ENCODE assay signal across 8 mouse cellular contexts in the genomic region with DNA sequence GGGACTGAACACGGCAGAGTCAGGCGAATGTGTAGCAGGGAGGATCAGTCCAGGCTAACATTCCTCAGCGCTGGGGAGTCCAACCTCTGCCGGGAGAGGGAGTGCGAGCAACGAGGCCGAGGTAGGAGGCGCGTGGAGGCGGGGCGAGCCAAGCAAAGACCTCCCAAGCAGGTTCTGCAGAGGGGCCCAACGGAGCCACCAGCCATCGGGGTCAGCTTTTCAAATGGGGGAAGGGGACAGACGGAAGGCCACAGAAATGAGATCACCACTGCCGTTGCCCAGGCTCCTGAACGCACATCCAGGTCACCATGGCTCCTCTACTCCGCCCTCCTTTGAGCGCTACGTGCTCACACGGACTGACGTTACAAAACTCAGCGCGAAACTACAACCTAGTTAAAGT. TPM values are rescaled to one million over a fixed set of nuclear protein-coding genes. Genes with fewer than 3 reads are reported as not detected.
DNase-seq lines count a peak whose midpoint lies in the region; ATAC-seq lines count a peak whose summit lies in the region.

No protein-coding gene starts in this region.

- H3K4me2 ChIP-seq in hindbrain, embryonic 14.5 days (replicated peaks) = peak overlapping the region; percentile 91

- H3K27me3 ChIP-seq in hindbrain, embryonic 14.5 days (ENCODE audit: control insufficient read depth, insufficient read depth, low read length) = peaks cover 14% of the 10 kb centered on the region; the same call in 1 of the 2 replicates

- peak; percentile 62 for ATAC-seq in common myeloid progenitor, adult 5-6 weeks (replicated peaks; ENCODE audit: low read depth, poor library complexity, severe bottlenecking)
- peak; percentile 79 for ATAC-seq in hindbrain, embryonic 14.5 days (ENCODE audit: low FRiP score)

- 0% methylated on average over 23 of the region's 23 CpGs for WGBS in hindbrain, embryonic 14.5 days

- peaks cover 10% of the 10 kb centered on the region for H3K36me3 ChIP-seq in hindbrain, embryonic 14.5 days (replicated peaks; ENCODE audit: control insufficient read depth, insufficient read depth)

- H3K9ac ChIP-seq in hindbrain, embryonic 14.5 days = peak overlapping the region; percentile 56

- H3K4me1 ChIP-seq in hindbrain, embryonic 14.5 days (replicated peaks; ENCODE audit: control insufficient read depth, insufficient read depth, low read length) = peaks cover 8% of the 10 kb centered on the region

- H3K27ac ChIP-seq in hindbrain, embryonic 14.5 days = peak overlapping the region; percentile 56

- DNase-seq in adrenal gland, adult (ENCODE audit: inconsistent age in 2 of 2, low spot score in 1 of 2) = peak; percentile 85 to 94
- DNase-seq in gastrocnemius, adult 8-10 months (ENCODE audit: low spot score in 2 of 2) = peak; percentile 68 to 71
- peak; percentile 72 for DNase-seq in hindbrain, embryonic 14.5 days (ENCODE audit: low spot score)
- DNase-seq in layer of hippocampus, postnatal 36 days = peak; percentile 78 to 80
- peak; percentile 70 for DNase-seq in lung, postnatal 25 days (ENCODE audit: low spot score)
- peak; percentile 77 to 84 for DNase-seq in right cerebral cortex, adult 2 months (ENCODE audit: low spot score in 2 of 2)
- DNase-seq in thymus, postnatal 36 days = no peak

- peak overlapping the region; percentile 65 for H3K4me3 ChIP-seq in hindbrain, embryonic 14.5 days (replicated peaks; ENCODE audit: low read length)

- no peaks in the 10 kb centered on the region for H3K9me3 ChIP-seq in hindbrain, embryonic 14.5 days (ENCODE audit: control insufficient read depth, low read length)

RNA-seq across cellular contexts. Expression of a gene that starts 1.7 kb away (rescaled TPM):
- total RNA-seq in common myeloid progenitor, adult 5-6 weeks (2017) = 0.41 and 0.49 TPM in 2 replicates
- total RNA-seq in gastrocnemius, adult 8-10 months (2022) = 10 to 100 TPM; 20.0 to 27.3 (median 24.0) TPM
- 12.0 and 12.7 TPM in 2 replicates for polyA plus RNA-seq in hindbrain, embryonic 14.5 days (2014; fragmentation: Nextera tagmentation; extraction: Ambion mirVana)
- total RNA-seq in layer of hippocampus, postnatal 36 days (2021) = 10 to 100 TPM; 27.8 to 35.9 TPM

Comparison
In these comparisons a context has a peak if more than half of its experiments do, and no peak if none do; other contexts are left out.
1. DNase-seq: peak in adrenal gland, adult (2 of 2), gastrocnemius, adult 8-10 months (2 of 2), hindbrain, embryonic 14.5 days (single experiment), layer of hippocampus, postnatal 36 days (2 of 2), lung, postnatal 25 days (single experiment) and right cerebral cortex, adult 2 months (2 of 2); none in thymus, postnatal 36 days (0 of 2).
2. RNA of a gene that starts 1.7 kb away (total RNA-seq): 27.8 to 35.9 TPM in layer of hippocampus, postnatal 36 days and 20.0 to 27.3 TPM in gastrocnemius, adult 8-10 months; 0.41 to 0.49 TPM in common myeloid progenitor, adult 5-6 weeks; every median in the first group is over 10 times any median in the second.